Mouse (Mus musculus) E14TG2a.4 (cell line): ENCODE results near the gene Psmg1.
A peak's percentile ranks its signal among the peaks of the same experiment; 100 is the strongest.
"Not testable (repeated sequence)": the region's sequence is repeated elsewhere in the genome, so short reads cannot be mapped to it uniquely, and the experiment has no call there.

Experiments used
- H3K27me3 ChIP-seq: 2 replicates; pipeline ENCODE4 v1.6.1; 2014; ENCODE audit warnings: low read length, control low read depth; ENCODE audit not compliant: insufficient read depth
- H3K36me3 ChIP-seq: 2 replicates; pipeline ENCODE4 v1.6.1; 2014; ENCODE audit warnings: low read length, control low read depth; ENCODE audit not compliant: insufficient read depth
- H3K4me1 ChIP-seq: replicated peaks from 2 replicates; pipeline ENCODE4 v1.6.1; 2014; ENCODE audit warnings: low read depth, low read length, control low read depth
- H3K4me3 ChIP-seq: replicated peaks from 2 replicates; pipeline ENCODE4 v1.5.1; 2014; ENCODE audit warnings: mild to moderate bottlenecking, low read length
- H3K9me3 ChIP-seq: 2 replicates; pipeline ENCODE4 v1.6.1; 2014; ENCODE audit warnings: low read length, control low read depth
- CTCF ChIP-seq: conservative IDR thresholded peaks from 2 replicates; pipeline ENCODE4 v1.5.1; 2014; ENCODE audit warnings: low read length
- NANOG ChIP-seq: IDR thresholded peaks from 2 replicates; pipeline ENCODE4 v1.6.1; 2014; ENCODE audit warnings: borderline replicate concordance, low read length, mixed read lengths
- POU5F1 ChIP-seq: IDR thresholded peaks from 2 replicates; pipeline ENCODE4 v1.6.1; 2014; ENCODE audit warnings: low read length, borderline replicate concordance

The Psmg1 gene

GRCm38 (mm10) chr16:95990462-95991121, at the start of gene Psmg1:
Psmg1 (minus strand) TSS chr16:95990960.
- Histone ChIP-seq H3K27me3 (no peaks in the 10 kb centered on the region), H3K36me3 (peaks cover 69% of the 10 kb centered on the region), H3K9me3 (no peaks in the 10 kb centered on the region), H3K4me1 (peaks cover 18% of the 10 kb centered on the region), H3K4me3 (peak within 1 kb of the TSS; percentile 91)
- TF ChIP-seq CTCF (no peak), POU5F1 (no peak), NANOG (no peak)

GRCm38 (mm10) chr16:96039538-96039937, 48.8 kb upstream of the Psmg1 start:
- H3K4me1 ChIP-seq: peaks cover 20% of the 10 kb centered on the region

GRCm38 (mm10) chr16:96034473-96034872, 43.7 kb upstream of the Psmg1 start:
- no peaks in the 10 kb centered on the region for H3K9me3 ChIP-seq
- TF ChIP-seq POU5F1 (no peak), NANOG (no peak), CTCF (no peak)
- H3K4me1 ChIP-seq: 0 out of 2 replicates have a peak, but pooled peaks cover 2% of the 10 kb centered on the region
- no peak overlapping the region for H3K4me3 ChIP-seq
- no peaks in the 10 kb centered on the region for H3K27me3 ChIP-seq
- peaks cover 100% of the 10 kb centered on the region for H3K36me3 ChIP-seq

More at GRCm38 (mm10) chr16:96039538-96039937, 48.8 kb upstream of the Psmg1 start:
- Histone ChIP-seq H3K27me3 (no peaks in the 10 kb centered on the region), H3K4me3 (no peak overlapping the region), H3K36me3 (peaks cover 95% of the 10 kb centered on the region), H3K9me3 (no peaks in the 10 kb centered on the region)
- no peak for TF ChIP-seq CTCF
- no peak for TF ChIP-seq POU5F1
- TF ChIP-seq NANOG: no peak

- TF ChIP-seq CTCF (no peak), NANOG (no peak), POU5F1 (no peak)
Observed at GRCm38 (mm10) chr16:96032368-96033043, 41.7 kb upstream of the Psmg1 start.

GRCm38 (mm10) chr16:96030476-96031102, 39.8 kb upstream of the Psmg1 start:
- 0 out of 2 replicates have a peak, but pooled peaks cover 2% of the 10 kb centered on the region for H3K4me1 ChIP-seq
- no peaks in the 10 kb centered on the region for H3K9me3 ChIP-seq
- H3K4me3 ChIP-seq: no peak overlapping the region
- TF ChIP-seq NANOG (no peak), CTCF (no peak), POU5F1 (no peak)
- H3K36me3 ChIP-seq: peaks cover 99% of the 10 kb centered on the region
- no peaks in the 10 kb centered on the region for H3K27me3 ChIP-seq

More at GRCm38 (mm10) chr16:96032368-96033043, 41.7 kb upstream of the Psmg1 start:
- Histone ChIP-seq H3K4me1 (0 out of 2 replicates have a peak, but pooled peaks cover 2% of the 10 kb centered on the region), H3K9me3 (no peaks in the 10 kb centered on the region), H3K27me3 (no peaks in the 10 kb centered on the region), H3K4me3 (no peak overlapping the region), H3K36me3 (peaks cover 100% of the 10 kb centered on the region)

- Histone ChIP-seq H3K9me3 (no peaks in the 10 kb centered on the region), H3K4me1 (no peaks in the 10 kb centered on the region), H3K4me3 (no peak overlapping the region), H3K27me3 (no peaks in the 10 kb centered on the region), H3K36me3 (peaks cover 93% of the 10 kb centered on the region)
- TF ChIP-seq POU5F1 (no peak), CTCF (no peak), NANOG (no peak)
Observed at GRCm38 (mm10) chr16:96026256-96026655, 35.5 kb upstream of the Psmg1 start.

GRCm38 (mm10) chr16:96025244-96025643, 34.5 kb upstream of the Psmg1 start:
- TF ChIP-seq CTCF: peak; percentile 24
- TF ChIP-seq POU5F1: no peak
- TF ChIP-seq NANOG: no peak

GRCm38 (mm10) chr16:96021045-96021444, 30.3 kb upstream of the Psmg1 start:
- Histone ChIP-seq H3K9me3 (no peaks in the 10 kb centered on the region), H3K36me3 (peaks cover 93% of the 10 kb centered on the region), H3K4me3 (no peak overlapping the region), H3K4me1 (no peaks in the 10 kb centered on the region), H3K27me3 (no peaks in the 10 kb centered on the region)
- TF ChIP-seq NANOG (no peak), POU5F1 (no peak), CTCF (no peak)

More at GRCm38 (mm10) chr16:96025244-96025643, 34.5 kb upstream of the Psmg1 start:
- Histone ChIP-seq H3K4me1 (no peaks in the 10 kb centered on the region), H3K4me3 (no peak overlapping the region), H3K27me3 (no peaks in the 10 kb centered on the region), H3K9me3 (no peaks in the 10 kb centered on the region), H3K36me3 (peaks cover 93% of the 10 kb centered on the region)

GRCm38 (mm10) chr16:96009124-96009523, 18.4 kb upstream of the Psmg1 start:
- not testable (repeated sequence) for H3K27me3 ChIP-seq, H3K4me3 ChIP-seq, H3K9me3 ChIP-seq, H3K4me1 ChIP-seq
- peaks cover 60% of the 10 kb centered on the region for H3K36me3 ChIP-seq

GRCm38 (mm10) chr16:96004278-96004677, 13.5 kb upstream of the Psmg1 start:
- H3K4me3 ChIP-seq, H3K27me3 ChIP-seq, H3K9me3 ChIP-seq, H3K4me1 ChIP-seq: not testable (repeated sequence)
- H3K36me3 ChIP-seq: peaks cover 61% of the 10 kb centered on the region
